Mouse (Mus musculus): ENCODE data around the gene Plekha8. TPM values are rescaled to one million over a fixed set of nuclear protein-coding genes. Genes with fewer than 3 reads are reported as not detected.

Gene Plekha8
- polyA plus RNA-seq (2017; shearing (Covaris generic)): 1 to 10 TPM; 2.1 to 2.5 TPM

DNA sequence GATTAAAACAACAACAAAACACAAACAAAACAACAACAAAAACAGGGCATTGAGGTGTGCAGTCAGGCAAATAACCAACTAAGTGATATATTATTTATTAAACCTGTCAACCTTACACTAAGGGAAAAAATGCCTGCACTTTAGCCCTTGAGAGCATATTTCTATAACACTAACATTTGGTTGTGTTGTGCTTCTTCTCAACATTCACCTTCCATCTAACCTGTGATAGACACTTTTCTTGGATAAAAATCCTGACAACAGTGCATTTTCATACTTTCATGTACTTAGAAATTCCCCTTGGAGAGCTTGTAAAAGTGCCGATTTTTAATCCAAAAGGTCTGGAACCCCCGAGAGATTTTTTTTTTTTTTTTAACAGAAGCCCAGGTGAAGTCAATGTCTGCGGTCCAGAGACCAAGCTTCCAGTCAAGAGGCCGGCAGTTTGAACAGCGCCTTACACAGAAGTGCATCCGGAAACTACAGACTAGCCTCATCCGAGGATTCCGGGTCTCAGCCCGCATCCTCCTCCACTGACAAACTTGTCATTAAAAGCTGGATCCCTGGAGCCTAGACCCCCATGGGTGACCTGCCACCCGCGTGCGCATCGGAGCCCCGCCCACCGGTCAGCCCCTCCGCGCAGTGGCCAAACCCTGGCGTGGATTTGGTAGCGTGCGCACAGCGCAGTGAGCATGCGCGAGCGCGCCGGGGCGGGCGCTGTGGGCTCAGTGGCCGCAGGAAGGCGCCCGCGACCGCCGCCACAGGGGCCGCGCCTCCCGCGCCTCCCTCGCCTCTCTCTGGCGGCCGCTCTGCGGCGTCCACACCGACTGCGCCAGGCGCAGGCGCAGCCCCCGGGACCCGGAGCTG lies at the start of gene Plekha8:
Plekha8 (plus strand) TSS at position 643 of the 861 bp plus-strand sequence.

DNA sequence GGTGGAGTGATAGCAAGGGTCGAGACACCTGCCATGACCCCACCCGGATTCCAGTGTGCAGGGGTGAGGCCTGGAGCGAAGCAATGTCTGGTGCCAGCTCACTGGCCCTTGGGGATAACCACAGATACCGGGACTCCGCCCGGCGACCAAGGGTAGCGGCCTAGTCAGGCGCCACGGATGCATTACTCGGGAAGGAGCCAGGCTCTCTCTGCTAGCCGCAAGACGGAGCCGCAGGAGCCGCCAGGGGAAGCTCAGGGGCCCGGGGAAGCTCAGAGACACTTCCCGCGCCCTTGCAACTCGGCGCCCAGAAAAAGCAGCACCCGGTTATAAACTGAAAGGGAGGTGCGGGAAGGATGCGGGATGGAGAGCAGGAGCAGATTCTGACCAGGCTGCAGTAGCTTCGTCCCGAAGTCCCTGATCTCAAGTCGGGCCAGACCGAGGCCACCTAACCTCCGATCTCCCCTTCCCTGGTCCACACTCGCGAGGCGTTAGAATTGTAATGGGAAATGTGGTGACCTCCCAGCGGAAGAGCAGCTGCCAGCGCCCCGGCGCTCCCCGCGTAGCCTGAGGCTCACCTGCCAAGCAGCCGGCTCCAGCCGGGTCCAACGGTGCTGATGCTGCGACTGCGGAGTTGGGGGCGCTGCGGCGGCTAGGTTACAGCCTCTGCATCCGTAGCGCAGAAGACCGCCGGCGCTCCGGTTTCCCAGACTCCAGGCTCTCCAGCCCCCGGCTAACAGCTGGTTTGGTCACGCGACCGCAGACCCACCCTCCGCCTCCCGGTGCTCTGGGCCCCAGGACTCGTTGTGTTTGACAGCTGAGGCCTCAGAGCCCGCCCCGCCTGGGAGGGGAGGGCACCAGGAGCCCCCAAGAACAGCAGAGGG lies 29.0 kb upstream of the Plekha8 start, which contains the start of gene Scrn1:
Scrn1 (minus strand) TSS at position 825 of the 881 bp plus-strand sequence.

DNA sequence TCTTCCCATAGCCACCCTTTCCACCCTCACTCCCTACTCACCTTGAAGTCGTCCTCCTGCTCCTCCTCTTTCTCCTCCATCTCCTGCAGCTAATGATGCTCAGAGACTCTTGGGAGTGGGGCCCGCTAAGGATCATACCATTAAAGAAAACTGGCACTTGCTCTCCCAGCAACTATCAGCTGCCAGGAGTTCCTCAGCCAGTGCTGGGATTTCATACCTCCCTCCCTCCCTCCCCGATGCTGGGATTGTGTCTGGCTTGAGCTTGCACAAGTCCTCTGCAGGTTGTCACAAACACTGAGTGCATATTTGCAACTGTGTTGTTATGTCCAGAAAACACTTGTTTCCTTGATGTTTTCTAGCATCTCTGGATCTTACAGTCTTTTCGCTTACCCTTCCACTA lies 2.3 kb downstream of the Plekha8 start, which contains the start of gene Fkbp14:
Fkbp14 (minus strand) TSS at position 101 of the 400 bp plus-strand sequence.

DNA sequence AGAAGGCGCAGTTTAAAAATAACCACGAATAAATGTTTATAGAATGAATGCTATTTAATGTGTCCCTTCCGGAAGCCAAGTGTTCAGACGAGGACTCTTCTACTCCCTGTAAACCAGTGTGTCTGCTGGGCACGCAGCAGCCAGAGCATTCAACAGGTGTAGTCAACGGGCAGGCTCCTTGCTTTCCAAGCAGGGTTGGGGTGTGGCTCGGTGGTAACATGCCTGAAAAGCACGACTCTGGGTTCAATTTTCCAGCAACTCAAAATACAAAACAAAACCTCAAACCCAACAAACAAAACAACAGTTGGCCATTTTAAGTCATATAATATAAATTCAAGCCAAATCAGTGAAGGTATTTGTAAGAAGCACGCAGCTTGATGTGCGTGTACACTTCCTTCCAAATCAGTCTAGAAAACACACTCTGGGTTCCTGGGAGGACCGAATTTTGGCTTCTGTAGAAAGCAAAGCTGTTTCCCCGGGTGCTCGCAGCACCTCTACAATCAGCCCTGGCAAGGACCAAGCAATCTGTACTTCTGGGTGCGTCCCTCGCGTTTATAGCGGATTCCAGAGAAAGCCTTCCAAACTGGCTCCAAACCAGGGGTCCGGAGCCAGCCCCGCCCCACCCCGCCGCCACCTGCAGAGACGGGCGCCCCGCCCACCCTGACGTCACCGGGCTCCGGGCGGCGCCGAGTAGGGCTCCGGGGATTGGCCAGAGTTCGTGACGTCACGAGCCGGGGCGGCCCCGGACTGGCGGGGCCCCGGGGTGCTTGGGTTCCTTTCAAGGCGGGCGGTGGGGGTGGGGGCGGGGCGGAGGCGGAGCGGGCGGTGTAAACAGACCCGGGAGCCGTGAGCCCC lies 86.2 kb downstream of the Plekha8 start, which contains the start of gene Mturn:
Mturn (plus strand) TSS at position 734 of the 855 bp plus-strand sequence.

Other genes starting within 250 kb of the Plekha8 start
- under 1 TPM in 1 of 2 experiments, not detected in 1; 0.25 TPM for gene Wipf3, start 165.5 kb upstream of the Plekha8 start, polyA plus RNA-seq (2017; shearing (Covaris generic))
- under 1 TPM in 1 of 2 experiments, not detected in 1; 0.60 TPM for gene Scrn1, start 28.6 kb upstream of the Plekha8 start, polyA plus RNA-seq (2017; shearing (Covaris generic))
- gene Fkbp14, start 2.2 kb downstream of the Plekha8 start, polyA plus RNA-seq (2017; shearing (Covaris generic)): under 1 TPM in 1 of 2 experiments, not detected in 1; 0.53 TPM
- 10 to 100 TPM in 1 of 2 experiments, 1 to 10 TPM in 1; 9.4 to 13.9 TPM for gene Mturn, start 86.5 kb downstream of the Plekha8 start, polyA plus RNA-seq (2017; shearing (Covaris generic))
- 100 to 1,000 TPM; 118 to 159 TPM for gene Znrf2, start 221.8 kb downstream of the Plekha8 start, polyA plus RNA-seq (2017; shearing (Covaris generic))